Mouse (Mus musculus) urinary bladder, postnatal 4 days (tissue): ENCODE data around the gene Gm13941.

Experiments
- DNase-seq, 2 experiments: peaks; one replicate each; pipeline ENCODE4 v3.0.0; 2021 to 2022; ENCODE audit warnings: low spot score in 2 of 2

Gene Gm13941

DNA sequence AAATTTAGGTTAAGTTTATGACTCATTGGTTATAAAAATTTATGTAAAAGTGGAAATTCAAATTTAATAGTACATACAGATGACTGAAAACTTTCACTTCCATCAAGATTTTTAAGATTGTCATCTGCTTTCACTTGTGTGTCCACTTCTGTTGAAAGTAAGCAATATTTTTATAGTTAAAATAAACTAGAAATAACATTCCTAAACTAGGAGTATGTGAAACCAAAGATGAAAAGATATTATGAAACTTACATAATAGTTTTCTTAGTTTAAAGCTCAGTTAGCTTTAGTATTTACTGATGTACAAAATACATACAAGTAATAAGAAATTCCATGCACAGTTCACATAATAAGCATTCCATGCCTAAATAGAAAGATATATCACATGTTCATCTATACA, at the start of gene Gm13941:
Gene Gm13941 (minus strand): TSS at position 101 of the 400 bp plus-strand sequence.
- no peak for DNase-seq

DNA sequence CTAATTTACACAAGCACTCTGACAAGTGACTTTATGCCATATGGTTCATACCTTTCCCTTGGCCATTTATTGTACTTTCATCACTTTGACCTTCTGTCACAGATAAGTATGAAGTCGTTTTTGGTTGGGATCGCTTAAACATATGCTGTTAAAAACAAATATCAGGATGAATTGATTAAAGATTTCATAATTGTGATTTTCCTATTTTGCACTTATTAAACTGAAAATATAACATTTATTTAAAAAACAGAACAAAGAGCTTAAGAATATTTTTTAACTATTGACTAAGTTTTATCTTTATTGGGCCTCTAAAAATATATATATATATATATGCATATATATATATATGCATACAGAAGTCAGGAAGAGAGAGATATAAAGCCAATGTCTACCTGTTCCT, 47.1 kb upstream of the Gm13941 start, which contains the start of gene Gm15130:
Gene Gm15130 (minus strand): TSS at position 101 of the 400 bp plus-strand sequence.
- no peak for DNase-seq

DNA sequence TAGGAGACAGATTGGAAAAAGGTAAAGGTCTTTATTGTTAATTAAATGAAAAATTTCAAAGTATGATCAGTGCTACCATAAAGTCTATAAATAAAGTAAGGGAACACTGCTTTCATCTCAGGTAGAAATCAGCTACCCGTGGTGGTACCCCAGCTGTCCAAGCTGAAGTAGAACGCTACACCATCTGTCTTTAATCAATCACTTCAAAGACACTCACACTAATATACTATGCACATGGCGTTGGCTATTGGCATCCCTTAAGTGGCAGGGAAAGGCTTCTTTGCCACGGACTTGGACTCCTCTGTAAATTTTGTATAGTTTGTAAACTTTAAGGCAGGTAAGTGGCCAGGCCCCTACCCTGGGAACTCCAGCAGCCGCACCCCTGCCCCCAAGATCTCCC, 30.0 kb upstream of the Gm13941 start:
- no peak for DNase-seq

GRCm38 (mm10) chr2:111058586-111059261, 47.1 kb downstream of the Gm13941 start:
- no peak for DNase-seq
